Mouse (Mus musculus): ENCODE measurements around the gene Snx20.
"Not testable (repeated sequence)": the region's sequence is repeated elsewhere in the genome, so short reads cannot be mapped to it uniquely, and the experiment has no call there.

Snx20 gene

GRCm38 (mm10) chr8:88635474-88636397 lies at the start of gene Snx20:
Gene Snx20 (minus strand): TSS chr8:88636128.
- no peak for DNase-seq (ENCODE audit: low spot score in 2 of 2)

- no peak for DNase-seq (ENCODE audit: low spot score in 2 of 2)
Measured at GRCm38 (mm10) chr8:88683656-88684289, 47.8 kb upstream of the Snx20 start.

- peak in 1 of 2 experiments; percentile 36 for DNase-seq (ENCODE audit: low spot score in 2 of 2)
Measured at GRCm38 (mm10) chr8:88681046-88681445, 45.1 kb upstream of the Snx20 start.

- peak in 1 of 2 experiments; percentile 35 for DNase-seq (ENCODE audit: low spot score in 2 of 2)
Measured at GRCm38 (mm10) chr8:88680566-88680965, 44.6 kb upstream of the Snx20 start.

GRCm38 (mm10) chr8:88677071-88677470 lies 41.1 kb upstream of the Snx20 start:
- DNase-seq (ENCODE audit: low spot score in 2 of 2): no peak

GRCm38 (mm10) chr8:88675372-88676165 lies 39.6 kb upstream of the Snx20 start:
- DNase-seq (ENCODE audit: low spot score in 2 of 2): no peak

- no peak for DNase-seq (ENCODE audit: low spot score in 2 of 2)
Measured at GRCm38 (mm10) chr8:88673859-88674258, 37.9 kb upstream of the Snx20 start.

- peak in 1 of 2 experiments; percentile 35 for DNase-seq (ENCODE audit: low spot score in 2 of 2)
Measured at GRCm38 (mm10) chr8:88671575-88671974, 35.6 kb upstream of the Snx20 start.

GRCm38 (mm10) chr8:88670782-88671181 lies 34.9 kb upstream of the Snx20 start:
- DNase-seq (ENCODE audit: low spot score in 2 of 2): no peak

- peak; percentile 67 to 81 for DNase-seq (ENCODE audit: low spot score in 2 of 2)
Measured at GRCm38 (mm10) chr8:88668400-88669086, 32.6 kb upstream of the Snx20 start.

GRCm38 (mm10) chr8:88666435-88666834 lies 30.5 kb upstream of the Snx20 start:
- no peak for DNase-seq (ENCODE audit: low spot score in 2 of 2)

GRCm38 (mm10) chr8:88664947-88665346 lies 29.0 kb upstream of the Snx20 start:
- DNase-seq (ENCODE audit: low spot score in 2 of 2): no peak

- DNase-seq (ENCODE audit: low spot score in 2 of 2): no peak
Measured at GRCm38 (mm10) chr8:88664121-88664520, 28.2 kb upstream of the Snx20 start.

GRCm38 (mm10) chr8:88662401-88662821 lies 26.5 kb upstream of the Snx20 start:
- no peak for DNase-seq (ENCODE audit: low spot score in 2 of 2)

- no peak for DNase-seq (ENCODE audit: low spot score in 2 of 2)
Measured at GRCm38 (mm10) chr8:88659873-88660272, 23.9 kb upstream of the Snx20 start.

- DNase-seq (ENCODE audit: low spot score in 2 of 2): peak in 1 of 2 experiments; percentile 79
Measured at GRCm38 (mm10) chr8:88655334-88655733, 19.4 kb upstream of the Snx20 start.

GRCm38 (mm10) chr8:88651122-88651521 lies 15.2 kb upstream of the Snx20 start:
- not testable (repeated sequence) for DNase-seq (ENCODE audit: low spot score in 2 of 2)

GRCm38 (mm10) chr8:88650016-88650708 lies 14.2 kb upstream of the Snx20 start:
- DNase-seq (ENCODE audit: low spot score in 2 of 2): no peak

GRCm38 (mm10) chr8:88648322-88648721 lies 12.4 kb upstream of the Snx20 start:
- DNase-seq (ENCODE audit: low spot score in 2 of 2): no peak

- peak in 1 of 2 experiments; percentile 54 for DNase-seq (ENCODE audit: low spot score in 2 of 2)
Measured at GRCm38 (mm10) chr8:88646837-88647778, 11.2 kb upstream of the Snx20 start, which contains the start of gene Nod2. Gene Nod2 (plus strand): TSS chr8:88647315.

All from left cerebral cortex, adult 9 months (tissue).